Mouse (Mus musculus) gastrocnemius, postnatal 14 days (tissue): ENCODE data around the gene Tnfrsf1b. TPM values are rescaled to one million over a fixed set of nuclear protein-coding genes. Genes with fewer than 3 reads are reported as not detected.

Experiments
- DNase-seq: peaks from one replicate; pipeline ENCODE4 v3.0.0; 2021; ENCODE audit warnings: mixed read lengths
- intact Hi-C: fragments of 180-260 bp; cut with DNase I; formaldehyde crosslinking; loops from one replicate; pipeline ENCODE4 v1.15.1; 2025; ENCODE audit warnings: low total_unique reads
- long read RNA-seq, 2 experiments: library from polyadenylated mRNA; stranded (forward); transcript quantifications; one replicate each; pipeline ENCODE4 v2.0.0; 2021
- total RNA-seq, 2 experiments: library from RNA; stranded (reverse); gene quantifications; 2 replicates each; pipeline ENCODE4 v1.2.3; 2021

Gene Tnfrsf1b
- 1 to 10 TPM; 2.9 to 4.0 TPM for total RNA-seq
- long read RNA-seq, experiment 1 = 0 reads
- long read RNA-seq, experiment 2, partial matches to known transcripts = 0 of 2 reads
- long read RNA-seq, experiment 2, other reads (novel, unspliced or antisense) = 0 of 2 reads

GRCm38 (mm10) chr4:145246173-145247011 is at the start of gene Tnfrsf1b:
Gene Tnfrsf1b (minus strand): TSS chr4:145246870.
- intact Hi-C loops = no loop called here
- DNase-seq = peak; percentile 54

- intact Hi-C loops = loop anchor here (10.0 kb wide), 1 partner anchor 411 kb away; no protein-coding TSS in a partner anchor
Measured at GRCm38 (mm10) chr4:145295589-145296300, 49.1 kb upstream of the Tnfrsf1b start.

DNA sequence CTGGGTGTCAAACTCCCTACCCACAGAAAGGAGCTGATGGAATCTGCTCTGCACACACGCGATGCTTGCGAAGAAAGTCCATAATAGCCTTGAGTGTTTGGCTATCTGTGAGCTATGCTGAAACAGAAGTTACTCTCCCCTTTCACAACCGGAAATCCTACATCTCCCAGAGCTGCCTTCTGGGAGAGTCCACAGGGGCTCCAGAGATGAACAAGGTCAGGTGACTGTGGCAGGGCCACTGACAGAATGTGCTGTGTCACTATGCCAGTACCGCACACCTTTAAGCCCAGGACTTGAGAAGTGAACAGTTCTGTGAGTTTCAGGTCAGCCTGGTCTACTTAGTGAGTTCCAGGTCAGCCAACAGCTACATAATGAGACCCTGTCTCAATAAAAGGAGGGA is 47.9 kb upstream of the Tnfrsf1b start:
- intact Hi-C loops = loop anchor here (10.0 kb wide), 1 partner anchor 410 kb away; no protein-coding TSS in a partner anchor
- no peak for DNase-seq

More at GRCm38 (mm10) chr4:145295589-145296300, 49.1 kb upstream of the Tnfrsf1b start:
- DNase-seq = peak; percentile 67

- intact Hi-C loops = loop anchor here (2.0 kb wide), 1 partner anchor 130 kb away; no protein-coding TSS in a partner anchor
- peak; percentile 47 for DNase-seq
Measured at GRCm38 (mm10) chr4:145286369-145287120, 39.9 kb upstream of the Tnfrsf1b start.

- intact Hi-C loops = no loop called here
- no peak for DNase-seq
Measured at GRCm38 (mm10) chr4:145284675-145285074, 38.0 kb upstream of the Tnfrsf1b start.

DNA sequence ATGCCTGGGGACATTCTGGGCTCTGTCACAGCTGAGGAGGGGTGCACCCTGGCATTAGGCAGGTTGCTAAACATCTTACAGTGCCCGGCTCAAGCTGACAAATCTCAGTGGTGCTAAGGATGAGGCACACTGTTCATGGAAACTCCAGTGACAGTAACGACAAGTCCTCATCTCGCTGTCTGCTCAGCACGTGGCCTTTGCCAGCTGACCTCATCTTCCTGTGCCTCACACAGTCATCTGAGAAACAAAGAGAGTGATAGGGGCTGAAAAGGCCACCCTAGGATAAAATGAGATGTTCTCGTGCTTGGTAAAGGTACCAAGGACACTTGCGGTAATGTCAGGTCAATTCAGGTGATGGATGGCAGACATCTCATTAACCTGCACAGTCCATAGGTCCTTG is 36.8 kb upstream of the Tnfrsf1b start:
- no peak for DNase-seq
- intact Hi-C loops = no loop called here

GRCm38 (mm10) chr4:145280966-145281365 is 34.3 kb upstream of the Tnfrsf1b start:
- intact Hi-C loops = no loop called here
- DNase-seq = no peak

- no peak for DNase-seq
- intact Hi-C loops = no loop called here
Measured at GRCm38 (mm10) chr4:145278724-145279370, 32.2 kb upstream of the Tnfrsf1b start.

GRCm38 (mm10) chr4:145278231-145278630 is 31.6 kb upstream of the Tnfrsf1b start:
- no peak for DNase-seq
- intact Hi-C loops = no loop called here

DNA sequence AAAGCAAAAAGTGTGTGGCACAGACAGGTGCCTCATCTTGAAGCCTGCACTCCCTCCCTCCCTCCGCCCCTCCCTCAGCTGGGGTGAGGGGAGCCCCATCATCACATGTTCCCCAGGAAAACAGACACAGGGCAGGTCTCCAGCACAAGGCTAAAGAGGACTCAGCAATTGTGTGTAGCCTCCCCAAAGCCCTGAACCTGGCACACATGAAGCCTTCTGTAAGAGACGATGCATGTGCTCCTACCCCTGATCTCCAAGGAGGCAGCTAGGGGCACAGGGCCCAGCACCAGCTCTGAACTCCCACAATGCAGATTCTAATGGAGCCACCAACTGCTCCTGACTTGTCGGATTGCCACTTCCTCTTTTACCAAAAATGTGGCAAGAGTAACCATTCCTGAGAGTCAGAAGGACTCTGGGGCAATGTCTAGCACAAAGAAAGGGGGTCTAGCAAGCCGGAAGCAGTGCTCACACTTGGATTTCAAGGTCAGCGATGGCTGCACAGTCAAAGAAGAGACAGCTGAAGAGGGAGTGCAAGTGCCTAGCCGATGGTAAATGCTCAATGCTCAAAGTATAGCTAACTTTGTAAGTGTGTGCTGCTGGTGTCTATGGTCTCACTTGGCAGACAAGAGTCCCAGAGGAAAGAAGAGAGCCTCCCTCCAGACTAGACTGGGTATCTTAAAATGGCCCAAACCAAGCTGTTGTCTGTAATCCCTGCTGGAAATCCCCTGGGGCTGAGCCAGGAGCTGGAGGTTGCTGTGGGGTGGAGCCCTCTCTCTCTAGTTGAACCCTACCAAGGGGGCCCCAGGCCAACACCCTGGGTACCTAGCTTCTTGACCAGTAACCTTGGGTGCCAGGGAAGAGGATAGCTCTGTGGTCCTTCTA is 29.9 kb upstream of the Tnfrsf1b start:
- intact Hi-C loops = no loop called here
- no peak for DNase-seq

GRCm38 (mm10) chr4:145274887-145275286 is 28.2 kb upstream of the Tnfrsf1b start:
- intact Hi-C loops = no loop called here
- no peak for DNase-seq

GRCm38 (mm10) chr4:145273923-145274322 is 27.3 kb upstream of the Tnfrsf1b start:
- DNase-seq = no peak
- intact Hi-C loops = no loop called here

- intact Hi-C loops = no loop called here
Measured at GRCm38 (mm10) chr4:145272763-145273162, 26.1 kb upstream of the Tnfrsf1b start.

DNA sequence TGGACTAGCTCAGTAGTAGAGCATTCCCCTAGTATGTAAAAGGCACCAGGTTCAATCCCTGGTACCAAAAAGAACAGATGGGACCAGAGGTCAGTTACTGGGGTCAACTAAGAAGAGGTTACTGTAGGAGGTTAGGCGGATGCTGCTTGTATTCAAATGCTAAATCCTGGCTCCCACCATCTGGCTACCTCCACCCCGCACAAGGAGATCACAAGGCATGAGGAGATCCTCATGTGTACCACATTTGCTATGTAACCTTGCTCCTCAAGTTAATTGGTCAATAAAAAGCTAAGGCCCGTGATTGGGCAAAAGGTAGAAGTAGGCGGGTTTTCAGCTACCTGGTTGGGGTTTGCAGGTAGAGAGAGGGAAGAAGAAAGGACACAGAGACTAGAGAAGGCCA is 25.0 kb upstream of the Tnfrsf1b start:
- DNase-seq = no peak
- intact Hi-C loops = no loop called here

More at GRCm38 (mm10) chr4:145272763-145273162, 26.1 kb upstream of the Tnfrsf1b start:
- peak; percentile 33 for DNase-seq

- no peak for DNase-seq
- intact Hi-C loops = no loop called here
Measured at GRCm38 (mm10) chr4:145270136-145270535, 23.5 kb upstream of the Tnfrsf1b start.

DNA sequence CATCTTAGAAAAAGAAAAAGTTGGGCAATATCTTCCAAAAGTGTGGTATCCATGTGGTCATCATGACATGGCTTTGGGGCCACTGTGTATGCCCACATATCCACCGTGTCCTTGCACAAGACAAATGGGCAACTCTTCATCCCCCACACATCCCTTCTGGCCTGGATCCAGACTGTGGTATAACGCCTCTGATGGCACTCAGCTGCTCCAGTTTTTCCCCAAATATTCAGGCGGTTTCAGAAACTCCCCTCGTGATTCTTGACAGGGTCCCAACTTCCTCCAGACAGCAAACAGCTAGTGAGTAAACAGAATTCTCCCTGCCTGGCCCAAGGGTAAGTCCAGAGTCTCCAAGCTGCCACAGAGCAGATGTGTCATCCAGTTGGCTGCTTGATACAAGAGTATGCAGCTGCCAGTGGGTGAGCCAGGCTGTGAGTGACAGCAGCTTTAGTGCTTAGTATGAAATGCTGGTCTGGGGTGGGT is 21.0 kb upstream of the Tnfrsf1b start:
- intact Hi-C loops = no loop called here
- no peak for DNase-seq

GRCm38 (mm10) chr4:145266505-145266904 is 19.8 kb upstream of the Tnfrsf1b start:
- intact Hi-C loops = no loop called here
- no peak for DNase-seq

DNA sequence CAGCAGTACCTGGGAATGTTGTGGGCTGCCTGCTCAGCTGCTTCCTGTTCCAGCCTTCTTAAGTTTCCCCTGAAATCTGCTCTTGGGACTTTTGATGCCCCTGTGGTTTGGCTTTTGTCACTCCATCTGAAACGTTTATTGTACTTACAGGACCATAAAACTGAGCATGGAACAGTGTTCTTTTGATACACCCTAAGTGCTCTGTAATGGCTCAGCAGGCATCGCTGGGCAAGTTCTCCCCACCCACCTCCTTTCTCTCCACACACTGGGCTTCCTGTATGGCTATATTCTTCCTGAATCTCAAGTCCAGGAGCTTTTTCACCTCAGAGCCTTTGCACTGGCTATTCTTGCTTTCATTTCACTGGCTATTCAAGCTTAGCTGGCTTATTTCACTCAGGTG is 18.1 kb upstream of the Tnfrsf1b start:
- no peak for DNase-seq
- intact Hi-C loops = no loop called here
